Mouse (Mus musculus): ENCODE measurements around the gene Pla2g5.

GRCm38 (mm10) chr4:138821036-138821435, 42.2 kb downstream of the Pla2g5 start:
- TF ChIP-seq CTCF (IDR thresholded peaks at IDR 0.05; ENCODE audit: low read depth, low read length) (no peak), TAL1 (conservative IDR thresholded peaks at IDR 0.05; ENCODE audit: low read depth, low read length) (no peak), GATA1 (IDR thresholded peaks at IDR 0.05; ENCODE audit: borderline replicate concordance, low read length) (no peak)

Measured in G1E (cell line).